Mouse (Mus musculus) hematopoietic multipotent progenitor cell, adult 10-12 weeks (in vitro differentiated cells): ENCODE data around the gene Hspbap1. TPM values are rescaled to one million over a fixed set of nuclear protein-coding genes. Genes with fewer than 3 reads are reported as not detected.

ENCODE experiments used
- polyA plus RNA-seq: library from polyadenylated mRNA; stranded (reverse); fragments of >175 nt; gene quantifications from 2 replicates; pipeline ENCODE4 v1.2.3, GENCODE M21; 2012; ENCODE audit warnings: low replicate concordance

Gene Hspbap1
- polyA plus RNA-seq, result 10.8 and 12.1 TPM in 2 replicates

DNA sequence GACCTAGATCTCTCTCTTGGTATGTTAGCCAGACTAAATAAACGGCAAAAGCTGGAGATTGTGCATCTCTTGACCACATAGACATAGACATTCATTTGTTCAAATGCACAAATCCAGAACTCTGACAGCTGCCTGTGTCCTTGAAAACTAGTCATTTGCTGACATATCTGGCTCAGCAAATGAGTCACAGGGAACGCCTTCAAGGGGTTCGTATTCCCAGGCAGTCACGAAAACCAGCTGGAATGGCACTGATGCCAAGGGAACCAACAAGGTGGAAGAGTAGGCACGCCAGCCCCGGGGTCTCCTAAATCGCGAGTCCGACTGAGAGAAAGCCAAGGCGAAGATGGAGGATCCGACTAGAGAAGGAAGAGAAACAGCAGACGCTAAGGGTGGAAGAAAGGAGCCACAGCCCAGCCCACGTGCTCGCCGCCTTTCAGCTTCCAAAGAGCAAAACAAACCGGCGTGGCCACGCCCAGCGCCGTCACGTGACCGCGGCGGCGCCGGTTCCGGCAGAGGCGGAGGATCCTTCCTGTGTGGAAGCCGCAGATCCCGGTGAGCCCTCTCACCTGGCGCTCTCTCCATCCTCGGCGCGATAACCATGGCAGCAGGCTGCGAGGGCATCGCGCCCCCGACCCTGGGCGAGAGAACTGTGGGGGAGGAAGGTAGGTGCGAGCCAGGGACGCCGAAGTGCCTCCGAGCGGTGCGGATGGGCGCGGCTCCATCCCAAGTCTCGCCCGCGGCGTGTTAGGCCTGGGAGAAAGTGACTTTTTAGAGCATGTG is at the start of gene Hspbap1:
Gene Hspbap1 (plus strand): TSS at position 498 of the 780 bp plus-strand sequence.

DNA sequence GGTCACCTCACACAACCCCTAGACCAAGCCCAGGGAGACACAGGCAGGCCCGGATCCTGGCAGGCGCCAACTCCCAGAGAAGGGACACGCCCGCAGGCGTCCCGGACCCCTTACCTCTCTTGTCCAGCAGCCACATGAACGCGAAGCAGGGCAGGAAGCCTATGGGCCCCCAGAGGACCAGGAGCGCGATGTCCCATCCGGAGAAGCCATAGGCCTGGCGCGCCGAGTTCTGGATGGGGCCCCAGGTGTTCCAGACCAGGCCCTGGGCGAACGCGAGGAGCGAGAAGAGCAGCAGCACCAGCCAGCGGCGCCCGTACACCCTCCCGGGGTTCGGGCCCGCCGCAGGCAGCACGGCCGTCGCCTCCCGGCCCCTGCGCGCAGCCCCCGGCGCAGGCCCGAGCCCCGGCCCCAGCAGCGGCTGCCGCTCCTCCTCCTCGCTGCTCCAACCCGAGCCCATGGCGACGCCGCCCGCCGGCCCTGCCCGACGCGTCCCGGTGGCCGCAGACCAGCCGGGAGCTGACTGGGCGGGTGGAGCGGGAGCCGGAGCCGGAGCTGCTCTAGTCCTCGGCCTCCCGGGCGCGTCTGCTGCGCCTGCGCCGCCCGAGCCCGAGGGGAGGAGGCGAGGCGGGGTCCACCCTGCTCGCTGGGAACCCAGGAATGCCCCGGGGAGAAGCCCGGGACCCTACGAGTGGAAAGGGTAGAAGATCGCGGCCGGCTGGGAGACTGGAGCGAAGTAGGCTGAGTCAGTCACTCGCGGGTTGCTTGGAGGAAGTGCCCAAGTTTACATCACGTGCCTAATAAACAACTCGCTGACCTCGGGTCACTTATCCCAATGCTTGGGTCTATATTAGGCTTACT is 1.2 kb upstream of the Hspbap1 start, which contains the start of gene Dirc2:
Gene Dirc2 (minus strand): TSS at position 572 of the 858 bp plus-strand sequence.

DNA sequence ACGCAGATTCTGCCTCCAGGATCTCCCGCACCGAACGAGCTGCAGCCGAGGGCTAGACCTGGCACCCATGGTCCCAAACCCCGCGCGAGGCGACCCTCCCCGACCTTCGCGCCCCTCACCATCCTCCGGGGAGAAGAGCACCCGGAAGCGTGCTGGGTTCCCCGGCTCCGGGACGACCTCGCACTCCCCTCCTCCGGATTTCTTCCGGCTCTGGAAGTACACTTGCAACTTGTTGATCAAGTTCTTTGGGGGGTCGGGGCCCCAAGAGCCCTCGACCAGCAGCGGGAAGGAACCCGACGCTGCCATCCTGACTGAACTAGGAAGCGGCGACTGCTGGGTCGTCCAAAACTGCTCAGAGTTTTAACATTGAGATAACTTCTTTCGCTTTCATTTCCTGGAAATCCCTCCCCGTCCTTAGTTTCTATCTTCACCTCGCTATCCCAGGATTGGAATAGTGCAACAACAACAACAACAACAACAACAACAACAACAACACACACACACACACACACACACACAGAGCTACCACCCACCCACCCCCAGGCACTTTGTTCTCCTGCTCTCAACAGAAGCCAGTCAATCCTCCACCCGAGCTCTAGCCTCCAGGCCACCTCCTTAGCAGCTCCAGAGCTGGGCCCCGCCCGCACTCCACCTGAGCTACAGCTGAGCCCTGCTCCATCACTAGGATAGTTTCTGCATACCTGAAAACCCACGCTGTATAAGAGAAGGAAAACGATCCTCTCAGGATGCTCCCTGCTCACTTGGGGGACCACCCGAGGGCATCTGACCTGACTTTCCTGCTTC is 101.1 kb downstream of the Hspbap1 start, which contains the start of gene Parp14:
Gene Parp14 (minus strand): TSS at position 497 of the 804 bp plus-strand sequence.

Other genes starting within 250 kb of the Hspbap1 start
- not detected in 2 replicates for gene Sema5b, start 229.2 kb upstream of the Hspbap1 start, polyA plus RNA-seq
- 4.6 and 8.4 TPM in 2 replicates for gene Dirc2, start 1.0 kb upstream of the Hspbap1 start, polyA plus RNA-seq
- 25.3 and 31.5 TPM in 2 replicates for gene Parp14, start 101.2 kb downstream of the Hspbap1 start, polyA plus RNA-seq
- 2.1 and 8.3 TPM in 2 replicates for gene Parp9, start 168.1 kb downstream of the Hspbap1 start, polyA plus RNA-seq
- 8.2 and 12.8 TPM in 2 replicates for gene Dtx3l, start 168.8 kb downstream of the Hspbap1 start, polyA plus RNA-seq
- 31.5 and 52.0 TPM in 2 replicates for gene Kpna1, start 208.4 kb downstream of the Hspbap1 start, polyA plus RNA-seq